Mouse (Mus musculus) forebrain, embryonic 11.5 days (tissue): ENCODE data around the gene Zmiz1. TPM values are rescaled to one million over a fixed set of nuclear protein-coding genes. Genes with fewer than 3 reads are reported as not detected.
A peak's percentile ranks its signal among the peaks of the same experiment; 100 is the strongest.

Experiments used
- ATAC-seq: fragments of 200-750 bp; cut with Nextera tagmentation; replicated peaks from 2 replicates; pipeline ENCODE4 v1.8.0; 2017; ENCODE audit warnings: moderate TSS enrichment; ENCODE audit not compliant: low FRiP score
- DNase-seq: peaks from one replicate; pipeline ENCODE4 v3.0.0-alpha.2; 2017; ENCODE audit warnings: low spot score
- H3K27ac ChIP-seq: fragments of 300-500 bp; sonication (generic); 2 replicates; pipeline ENCODE4 v1.5.1; 2014; ENCODE audit warnings: low read depth, low read length
- H3K27me3 ChIP-seq: fragments of 300-500 bp; sonication (generic); 2 replicates; pipeline ENCODE4 v1.6.1; 2014; ENCODE audit warnings: mild to moderate bottlenecking, low read length, mixed read lengths; ENCODE audit not compliant: control insufficient read depth, insufficient read depth
- H3K36me3 ChIP-seq: fragments of 300-500 bp; sonication (generic); 2 replicates; pipeline ENCODE4 v1.6.1; 2014; ENCODE audit warnings: mild to moderate bottlenecking, low read length, moderate library complexity, mixed read lengths; ENCODE audit not compliant: control insufficient read depth, insufficient read depth
- H3K4me1 ChIP-seq: fragments of 300-500 bp; sonication (generic); replicated peaks from 2 replicates; pipeline ENCODE4 v1.6.1; 2014; ENCODE audit warnings: low read length, mixed read lengths; ENCODE audit not compliant: control insufficient read depth, insufficient read depth
- H3K4me2 ChIP-seq: fragments of 300-500 bp; sonication (generic); 2 replicates; pipeline ENCODE4 v1.6.1; 2014; ENCODE audit warnings: low read depth, mild to moderate bottlenecking, low read length, moderate library complexity, mixed read lengths; ENCODE audit not compliant: severe bottlenecking
- H3K4me3 ChIP-seq: fragments of 300-500 bp; sonication (generic); 2 replicates; pipeline ENCODE4 v1.5.1; 2014; ENCODE audit warnings: low read depth, low read length
- H3K9ac ChIP-seq: fragments of 300-500 bp; sonication (generic); 2 replicates; pipeline ENCODE4 v1.6.1; 2014; ENCODE audit warnings: low read length
- H3K9me3 ChIP-seq: fragments of 300-500 bp; sonication (generic); 2 replicates; pipeline ENCODE4 v1.6.1; 2016; ENCODE audit warnings: low read length, mixed read lengths; ENCODE audit not compliant: control insufficient read depth
- WGBS: fragments of 180-500 bp; shearing (Covaris S2); extraction: QIAGEN DNeasy Blood & Tissue Kit; methylation state at CpG from one replicate; pipeline ENCODE4 v1.1.7; 2014; 5-methylcytosine and 5-hydroxymethylcytosine counted together
- polyA plus RNA-seq: library from polyadenylated mRNA; unstranded; fragments of >200 nt; fragmentation: Nextera tagmentation; extraction: Ambion mirVana; gene quantifications from 2 replicates; pipeline ENCODE4 v1.2.1, GENCODE M21; 2014

The Zmiz1 gene
- polyA plus RNA-seq, 1 experiment from 2014 or later = 71.2 TPM

DNA sequence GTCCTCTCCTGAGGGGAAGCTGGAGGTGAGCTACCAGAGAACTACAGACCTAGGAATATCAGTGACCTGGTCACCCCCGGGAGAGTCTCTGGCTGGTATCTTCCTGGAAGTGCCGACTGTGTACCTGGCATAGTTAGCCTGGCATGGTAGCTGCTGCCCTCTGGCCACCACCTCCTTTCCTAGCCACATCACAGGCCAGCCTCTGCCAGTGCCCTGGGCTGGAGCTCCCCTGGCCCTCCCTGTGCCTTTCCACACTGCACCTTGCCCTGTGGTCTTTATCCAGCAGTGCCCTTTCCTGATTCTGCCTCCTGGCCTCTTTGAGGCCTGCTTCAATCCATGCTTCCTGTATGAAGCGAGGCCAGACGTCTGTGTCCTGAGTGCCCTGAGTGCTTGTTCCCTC is 81.2 kb downstream of the Zmiz1 start:
- no peaks in the 10 kb centered on the region for H3K4me1 ChIP-seq
- H3K4me3 ChIP-seq = no peak overlapping the region
- no peak for ATAC-seq
- no peaks in the 10 kb centered on the region for H3K27me3 ChIP-seq
- no peak overlapping the region for H3K9ac ChIP-seq
- no peak overlapping the region for H3K4me2 ChIP-seq
- no peaks in the 10 kb centered on the region for H3K9me3 ChIP-seq
- 89% methylated on average over 4 of the region's 4 CpGs for WGBS
- DNase-seq = no peak
- peaks cover 3% of the 10 kb centered on the region; the same call in 1 of the 2 replicates for H3K36me3 ChIP-seq
- no peak overlapping the region for H3K27ac ChIP-seq

DNA sequence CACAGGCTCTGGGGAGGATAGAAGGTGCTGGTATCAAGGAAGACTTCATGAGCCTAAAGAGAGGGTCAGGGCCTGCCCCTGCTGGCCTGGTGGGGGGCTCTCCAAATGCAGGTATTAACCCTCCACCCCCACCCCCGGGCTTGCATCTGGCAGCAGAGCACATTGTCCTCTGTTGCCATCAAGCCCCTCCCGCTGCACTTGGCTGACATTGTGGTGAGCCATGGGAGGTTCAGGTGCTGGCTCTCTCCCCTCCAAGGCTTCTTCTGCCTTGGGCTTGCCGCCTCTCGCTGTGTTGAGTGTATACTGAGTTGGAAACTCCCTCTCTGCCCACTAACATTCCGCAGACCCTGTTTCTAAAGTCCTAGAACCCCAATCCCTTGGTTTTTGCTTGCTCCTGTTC is 82.2 kb downstream of the Zmiz1 start:
- Histone ChIP-seq H3K9me3 (no peaks in the 10 kb centered on the region), H3K9ac (no peak overlapping the region), H3K4me3 (no peak overlapping the region), H3K27ac (no peak overlapping the region), H3K4me2 (no peak overlapping the region), H3K36me3 (peaks cover 3% of the 10 kb centered on the region; the same call in 1 of the 2 replicates), H3K4me1 (no peaks in the 10 kb centered on the region), H3K27me3 (no peaks in the 10 kb centered on the region)
- DNase-seq (no peak), ATAC-seq (no peak)
- WGBS = 82% methylated on average over 5 of the region's 5 CpGs

DNA sequence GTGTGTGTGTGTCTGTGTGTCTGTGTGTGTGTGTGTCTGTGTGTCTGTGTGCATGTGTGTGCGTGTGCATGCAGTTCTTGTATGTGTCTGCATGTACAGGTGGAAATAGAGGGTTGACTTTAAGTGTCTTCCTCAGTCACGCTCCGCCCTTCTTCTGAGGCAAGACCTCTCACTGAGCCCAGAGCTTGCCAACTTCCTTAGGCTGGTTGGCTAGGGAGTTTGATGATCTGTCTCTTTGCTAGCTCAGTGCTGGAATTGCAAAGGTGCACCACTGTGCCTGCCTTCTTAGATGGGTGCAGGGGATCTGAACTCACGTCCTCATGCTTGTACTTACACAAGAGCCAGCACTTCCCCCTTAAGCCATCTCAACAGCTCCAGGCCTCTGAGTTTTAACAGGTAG is 84.1 kb downstream of the Zmiz1 start:
- H3K36me3 ChIP-seq = peaks cover 2% of the 10 kb centered on the region; the same call in 1 of the 2 replicates
- no peaks in the 10 kb centered on the region for H3K4me1 ChIP-seq
- no peak overlapping the region for H3K4me2 ChIP-seq
- no peaks in the 10 kb centered on the region for H3K9me3 ChIP-seq
- no peaks in the 10 kb centered on the region for H3K27me3 ChIP-seq
- no peak for DNase-seq
- WGBS = 93% methylated on average over 4 of the region's 4 CpGs
- H3K4me3 ChIP-seq = no peak overlapping the region
- H3K27ac ChIP-seq = no peak overlapping the region
- no peak for ATAC-seq
- H3K9ac ChIP-seq = no peak overlapping the region

GRCm38 (mm10) chr14:25543927-25544326 is 84.9 kb downstream of the Zmiz1 start:
- no peak for ATAC-seq
- Histone ChIP-seq H3K9ac (no peak overlapping the region), H3K4me1 (0 out of 2 replicates have a peak, but pooled peaks cover 3% of the 10 kb centered on the region), H3K9me3 (no peaks in the 10 kb centered on the region), H3K27me3 (no peaks in the 10 kb centered on the region), H3K4me3 (no peak overlapping the region), H3K27ac (no peak overlapping the region), H3K36me3 (peaks cover 2% of the 10 kb centered on the region; the same call in 1 of the 2 replicates), H3K4me2 (no peak overlapping the region)
- no peak for DNase-seq
- 95% methylated on average over 4 of the region's 4 CpGs for WGBS

DNA sequence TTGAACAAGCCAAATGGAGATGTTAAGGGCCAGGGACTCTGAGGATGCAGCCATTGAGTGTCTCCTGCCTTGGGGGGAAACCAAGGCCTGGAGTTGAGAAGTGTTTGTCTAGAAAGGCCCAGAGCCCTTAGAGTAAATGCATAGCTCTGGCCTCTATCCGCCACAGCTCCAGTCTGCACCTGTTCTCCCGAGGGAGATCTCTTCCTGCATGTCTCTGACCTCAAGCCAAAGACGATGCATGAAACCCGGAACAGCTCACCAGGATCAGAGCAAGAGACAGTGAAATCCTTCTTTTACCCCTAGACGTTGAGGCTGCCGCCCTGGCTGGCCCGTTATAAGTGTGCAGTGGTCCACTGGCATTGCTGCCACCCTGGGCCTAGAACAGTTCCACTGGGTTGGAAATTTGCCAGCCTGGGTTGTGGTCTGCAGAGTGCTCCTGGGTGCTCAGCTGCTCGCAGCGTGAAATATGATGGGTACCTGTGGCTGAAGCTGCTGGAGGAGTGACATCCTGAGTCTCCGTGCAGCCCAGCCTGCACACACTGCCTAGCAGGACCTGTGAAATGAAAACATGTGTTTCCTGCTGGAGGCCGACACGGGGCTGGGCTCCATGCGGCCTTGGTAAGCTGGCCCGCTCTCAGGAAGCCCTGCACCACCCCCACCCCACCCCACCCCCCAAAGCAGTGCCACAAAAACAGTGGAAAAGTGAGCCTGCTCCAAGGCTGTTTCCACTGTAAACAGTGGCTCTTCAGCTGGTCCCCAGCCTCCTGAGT is 88.1 kb downstream of the Zmiz1 start:
- Histone ChIP-seq H3K4me3 (no peak overlapping the region), H3K36me3 (peaks cover 2% of the 10 kb centered on the region; the same call in 1 of the 2 replicates), H3K4me2 (no peak overlapping the region), H3K4me1 (peaks cover 20% of the 10 kb centered on the region), H3K9ac (no peak overlapping the region), H3K9me3 (no peaks in the 10 kb centered on the region), H3K27me3 (no peaks in the 10 kb centered on the region), H3K27ac (no peak overlapping the region)
- WGBS = 75% methylated on average over 14 of the region's 14 CpGs
- ATAC-seq (no peak), DNase-seq (no peak)

DNA sequence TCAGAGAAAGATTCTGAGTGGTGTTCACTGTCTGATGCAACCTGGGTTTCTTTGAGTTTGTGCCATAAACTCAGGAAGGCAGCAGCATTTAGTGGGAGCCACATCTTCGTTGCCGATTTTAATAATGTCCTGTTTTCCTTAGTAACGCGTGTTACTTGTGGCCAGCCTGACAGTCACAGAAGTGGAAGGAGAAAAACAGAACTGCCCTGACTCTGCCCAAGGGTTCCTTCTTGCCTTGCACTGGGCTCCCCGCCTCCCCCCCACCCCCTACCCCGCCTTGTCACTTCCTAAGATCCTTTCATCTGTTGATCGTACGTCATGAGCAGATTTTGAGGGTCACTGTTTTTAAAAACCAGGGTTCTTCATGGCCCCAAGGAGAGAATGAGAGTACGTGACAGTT is 88.9 kb downstream of the Zmiz1 start:
- Histone ChIP-seq H3K4me2 (no peak overlapping the region), H3K9me3 (no peaks in the 10 kb centered on the region), H3K36me3 (peaks cover 2% of the 10 kb centered on the region; the same call in 1 of the 2 replicates), H3K9ac (no peak overlapping the region), H3K27me3 (no peaks in the 10 kb centered on the region), H3K27ac (no peak overlapping the region), H3K4me1 (peaks cover 20% of the 10 kb centered on the region), H3K4me3 (no peak overlapping the region)
- no peak for DNase-seq
- ATAC-seq = no peak
- WGBS = 78% methylated on average over 9 of the region's 9 CpGs

DNA sequence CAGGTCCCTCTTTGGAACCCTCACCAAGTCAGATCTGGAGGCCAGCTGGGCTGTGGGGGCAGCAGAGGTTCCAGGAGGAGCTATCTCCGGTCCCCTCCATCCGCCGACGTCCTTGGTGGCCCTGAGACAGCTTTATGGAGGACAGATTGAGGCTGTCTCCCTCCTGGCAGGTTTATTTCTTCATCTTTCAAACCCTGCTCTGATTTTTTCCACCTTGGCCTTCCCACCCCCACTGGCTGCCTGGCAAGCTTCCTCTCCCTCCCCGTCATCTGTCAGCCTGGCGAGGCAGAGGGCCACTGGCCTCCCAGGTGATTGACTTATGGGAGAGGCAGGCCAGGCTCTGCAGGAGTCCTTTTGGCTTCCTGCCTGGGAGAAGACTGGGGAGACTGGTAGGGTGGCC is 89.7 kb downstream of the Zmiz1 start:
- Histone ChIP-seq H3K9ac (no peak overlapping the region; the same call in 1 of the 2 replicates), H3K27ac (peak overlapping the region; percentile 31; the same call in 1 of the 2 replicates), H3K27me3 (no peaks in the 10 kb centered on the region), H3K4me1 (peaks cover 20% of the 10 kb centered on the region), H3K9me3 (no peaks in the 10 kb centered on the region), H3K4me2 (no peak overlapping the region), H3K4me3 (no peak overlapping the region), H3K36me3 (peaks cover 2% of the 10 kb centered on the region; the same call in 1 of the 2 replicates)
- DNase-seq (no peak), ATAC-seq (no peak)
- 86% methylated on average over 6 of the region's 6 CpGs for WGBS

- Histone ChIP-seq H3K27me3 (no peaks in the 10 kb centered on the region), H3K27ac (no peak overlapping the region), H3K4me2 (no peak overlapping the region), H3K9ac (no peak overlapping the region), H3K36me3 (peaks cover 2% of the 10 kb centered on the region; the same call in 1 of the 2 replicates), H3K4me1 (peaks cover 20% of the 10 kb centered on the region), H3K9me3 (no peaks in the 10 kb centered on the region), H3K4me3 (no peak overlapping the region)
- no peak for ATAC-seq
- WGBS = 89% methylated on average over 7 of the region's 7 CpGs
- DNase-seq = no peak
These were observed 90.1 kb downstream of the Zmiz1 start for GRCm38 (mm10) chr14:25549125-25549524.
